Mouse (Mus musculus): Measurements from ENCODE around the gene Duox1. TPM values are rescaled to one million over a fixed set of nuclear protein-coding genes. Genes with fewer than 3 reads are reported as not detected.
A peak's percentile ranks its signal among the peaks of the same experiment; 100 is the strongest.

Duox1 gene
- polyA plus RNA-seq, 1 experiment: not detected

DNA sequence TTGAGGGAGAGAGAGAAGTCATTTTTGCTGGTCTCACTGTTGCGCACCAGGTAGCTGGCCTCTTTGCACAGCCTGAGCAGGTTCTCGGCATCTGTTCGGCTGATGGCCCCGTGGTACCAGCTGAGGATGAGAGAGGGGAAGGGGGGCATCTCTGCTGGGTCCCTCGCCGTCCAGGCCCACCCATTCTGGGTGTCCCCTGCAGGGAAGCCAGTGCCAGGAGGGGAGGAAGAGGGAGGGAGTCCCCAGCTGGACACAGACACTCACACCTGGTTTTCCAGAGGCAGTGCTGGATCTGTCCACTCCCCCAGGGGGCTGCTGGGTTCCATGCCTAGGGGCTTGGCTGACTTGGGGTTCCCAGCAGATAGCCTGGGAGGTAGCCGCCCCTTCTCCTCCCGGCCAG lies 38.3 kb downstream of the Duox1 start:
- no peak for DNase-seq (ENCODE audit: low read depth in 1 of 2, low spot score in 2 of 2)
- WGBS: 93% methylated on average over 8 of the region's 8 CpGs
- no peak overlapping the region for H3K4me3 ChIP-seq (ENCODE audit: extremely low read depth, insufficient read depth, insufficient read length)
- no peaks in the 10 kb centered on the region for H3K27me3 ChIP-seq (ENCODE audit: control insufficient read depth, insufficient read depth, low read length)
- H3K27ac ChIP-seq (ENCODE audit: insufficient read depth, low read length): no peak overlapping the region
- no peak for TF ChIP-seq CTCF (IDR thresholded peaks at IDR 0.05; ENCODE audit: extremely low read depth, insufficient read depth, insufficient read length, insufficient replicate concordance)
- TF ChIP-seq POLR2A (IDR thresholded peaks at IDR 0.05; ENCODE audit: low read depth, low read length): no peak
- no peaks in the 10 kb centered on the region for H3K36me3 ChIP-seq (ENCODE audit: control insufficient read depth, insufficient read depth, low read length)
- H3K4me1 ChIP-seq (ENCODE audit: control insufficient read depth, insufficient read depth, insufficient read length): peaks cover 5% of the 10 kb centered on the region; the same call in 1 of the 2 replicates

DNA sequence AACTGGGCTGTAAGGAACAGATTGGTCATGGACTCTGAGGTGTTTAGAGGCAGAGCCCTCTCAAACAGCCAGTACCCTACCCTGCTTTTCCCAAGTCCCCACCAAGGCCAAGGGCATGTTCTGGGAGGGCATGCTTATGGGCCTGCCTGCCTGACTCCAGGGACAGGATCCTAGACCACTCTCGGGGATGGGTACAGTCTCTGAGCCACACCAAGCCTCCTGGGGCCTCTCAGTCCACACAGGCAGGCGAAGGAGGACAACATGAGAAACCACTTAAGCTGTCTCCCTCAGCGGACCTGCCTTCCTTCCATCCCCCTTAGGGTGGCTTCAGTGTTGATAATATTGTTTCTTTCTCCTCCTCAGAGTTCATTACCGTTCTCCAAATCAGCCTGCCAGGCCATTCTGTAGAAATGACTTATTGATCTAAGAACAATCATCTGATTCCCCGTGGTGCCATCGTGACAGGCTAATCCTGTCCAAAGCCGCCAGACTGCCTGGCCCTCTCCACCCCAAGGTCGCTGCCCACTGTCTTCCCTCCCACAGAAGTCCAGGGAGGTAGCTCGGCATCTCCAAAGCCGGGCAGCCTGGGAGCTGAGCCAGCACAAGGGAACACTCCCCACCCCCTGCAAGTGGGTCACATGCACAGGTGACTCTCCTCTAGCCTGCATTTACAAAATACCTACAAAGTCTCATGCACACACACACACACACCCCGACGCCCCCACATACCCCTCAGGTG lies 38.9 kb downstream of the Duox1 start:
- Histone ChIP-seq H3K27me3 (ENCODE audit: control insufficient read depth, insufficient read depth, low read length) (no peaks in the 10 kb centered on the region), H3K4me3 (ENCODE audit: extremely low read depth, insufficient read depth, insufficient read length) (no peak overlapping the region), H3K36me3 (ENCODE audit: control insufficient read depth, insufficient read depth, low read length) (no peaks in the 10 kb centered on the region), H3K4me1 (ENCODE audit: control insufficient read depth, insufficient read depth, insufficient read length) (no peaks in the 10 kb centered on the region), H3K27ac (ENCODE audit: insufficient read depth, low read length) (no peak overlapping the region)
- DNase-seq (ENCODE audit: low read depth in 1 of 2, low spot score in 2 of 2): no peak
- 92% methylated on average over 12 of the region's 12 CpGs for WGBS
- TF ChIP-seq POLR2A (IDR thresholded peaks at IDR 0.05; ENCODE audit: low read depth, low read length) (no peak), CTCF (IDR thresholded peaks at IDR 0.05; ENCODE audit: extremely low read depth, insufficient read depth, insufficient read length, insufficient replicate concordance) (no peak)

DNA sequence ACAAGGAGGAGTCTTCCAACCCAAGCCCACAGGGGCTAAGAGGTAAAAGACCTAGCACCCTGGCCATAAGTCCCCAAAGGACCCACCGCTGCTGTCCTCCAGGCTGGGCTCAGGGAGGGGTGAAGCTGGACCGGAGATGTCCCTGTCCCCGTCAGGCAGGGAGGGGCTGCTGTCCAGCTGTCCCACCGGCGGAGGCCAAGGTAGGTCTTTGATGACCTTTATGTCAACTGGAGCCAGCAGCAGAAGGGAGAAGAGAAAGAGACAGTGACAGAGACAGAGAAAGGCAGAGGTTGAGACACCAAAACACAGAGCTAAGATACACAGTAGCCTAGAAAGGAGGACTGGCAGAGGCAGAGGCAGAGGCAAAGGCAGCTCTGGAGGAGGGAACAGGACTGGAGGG lies 39.9 kb downstream of the Duox1 start:
- H3K27ac ChIP-seq (ENCODE audit: insufficient read depth, low read length): no peak overlapping the region
- WGBS: 94% methylated on average over 5 of the region's 5 CpGs

DNA sequence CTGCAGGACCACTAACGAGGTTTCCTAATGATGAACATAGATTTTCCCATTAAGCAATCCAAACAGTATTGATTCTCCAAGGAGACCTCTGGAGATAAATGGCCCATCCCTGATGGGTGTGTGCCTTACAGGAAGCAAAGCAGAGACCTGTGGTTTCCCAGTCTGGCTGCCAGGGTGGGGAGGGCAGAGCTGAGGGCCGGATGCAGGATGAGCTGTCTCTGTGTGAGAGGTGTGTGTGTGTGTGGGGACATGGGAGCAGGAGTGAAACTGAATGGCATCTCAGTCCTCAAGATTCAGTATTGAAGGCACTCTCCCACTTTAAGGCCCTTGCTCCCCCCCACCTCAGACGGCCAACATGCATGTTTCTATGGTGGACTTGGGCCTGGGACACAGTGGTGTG lies 40.7 kb downstream of the Duox1 start:
- Histone ChIP-seq H3K27me3 (ENCODE audit: control insufficient read depth, insufficient read depth, low read length) (no peaks in the 10 kb centered on the region), H3K4me3 (ENCODE audit: extremely low read depth, insufficient read depth, insufficient read length) (no peak overlapping the region), H3K4me1 (ENCODE audit: control insufficient read depth, insufficient read depth, insufficient read length) (peaks cover 4% of the 10 kb centered on the region; the same call in 1 of the 2 replicates), H3K36me3 (ENCODE audit: control insufficient read depth, insufficient read depth, low read length) (no peaks in the 10 kb centered on the region), H3K27ac (ENCODE audit: insufficient read depth, low read length) (no peak overlapping the region)
- TF ChIP-seq POLR2A (IDR thresholded peaks at IDR 0.05; ENCODE audit: low read depth, low read length) (no peak), CTCF (IDR thresholded peaks at IDR 0.05; ENCODE audit: extremely low read depth, insufficient read depth, insufficient read length, insufficient replicate concordance) (no peak)
- 86% methylated on average over 3 of the region's 3 CpGs for WGBS
- DNase-seq (ENCODE audit: low read depth in 1 of 2, low spot score in 2 of 2): no peak

More for the DNA sequence above, 39.9 kb downstream of the Duox1 start:
- TF ChIP-seq POLR2A (IDR thresholded peaks at IDR 0.05; ENCODE audit: low read depth, low read length) (no peak), CTCF (IDR thresholded peaks at IDR 0.05; ENCODE audit: extremely low read depth, insufficient read depth, insufficient read length, insufficient replicate concordance) (no peak)
- Histone ChIP-seq H3K27me3 (ENCODE audit: control insufficient read depth, insufficient read depth, low read length) (no peaks in the 10 kb centered on the region), H3K36me3 (ENCODE audit: control insufficient read depth, insufficient read depth, low read length) (no peaks in the 10 kb centered on the region), H3K4me1 (ENCODE audit: control insufficient read depth, insufficient read depth, insufficient read length) (no peaks in the 10 kb centered on the region), H3K4me3 (ENCODE audit: extremely low read depth, insufficient read depth, insufficient read length) (no peak overlapping the region)
- no peak for DNase-seq (ENCODE audit: low read depth in 1 of 2, low spot score in 2 of 2)

DNA sequence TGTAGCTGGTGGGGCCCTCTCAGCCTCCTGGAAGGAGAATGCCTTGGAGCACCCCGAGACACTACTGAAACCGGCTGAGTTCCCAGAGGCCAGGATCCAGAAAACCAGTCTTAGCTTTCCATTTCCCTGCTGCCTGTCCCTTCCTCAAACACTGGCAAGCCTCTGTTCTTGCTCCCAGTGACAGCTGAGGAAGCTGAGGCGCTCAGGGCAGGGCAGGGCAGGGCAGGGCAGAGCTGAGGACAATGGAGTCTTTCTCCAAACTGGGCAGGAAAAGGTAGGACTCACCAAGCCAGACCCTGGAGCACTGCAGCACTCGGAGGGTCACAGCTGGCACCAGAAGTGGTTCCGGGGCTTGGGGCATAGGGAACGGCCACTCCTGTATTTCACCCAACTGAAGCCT lies 44.8 kb downstream of the Duox1 start:
- DNase-seq (ENCODE audit: low read depth in 1 of 2, low spot score in 2 of 2): no peak
- 91% methylated on average over 6 of the region's 6 CpGs for WGBS
- no peak for TF ChIP-seq POLR2A (IDR thresholded peaks at IDR 0.05; ENCODE audit: low read depth, low read length)
- TF ChIP-seq CTCF (IDR thresholded peaks at IDR 0.05; ENCODE audit: extremely low read depth, insufficient read depth, insufficient read length, insufficient replicate concordance): no peak
- Histone ChIP-seq H3K27ac (ENCODE audit: insufficient read depth, low read length) (no peak overlapping the region), H3K4me1 (ENCODE audit: control insufficient read depth, insufficient read depth, insufficient read length) (peaks cover 8% of the 10 kb centered on the region; the same call in 1 of the 2 replicates), H3K27me3 (ENCODE audit: control insufficient read depth, insufficient read depth, low read length) (no peaks in the 10 kb centered on the region), H3K36me3 (ENCODE audit: control insufficient read depth, insufficient read depth, low read length) (no peaks in the 10 kb centered on the region), H3K4me3 (ENCODE audit: extremely low read depth, insufficient read depth, insufficient read length) (no peak overlapping the region)

DNA sequence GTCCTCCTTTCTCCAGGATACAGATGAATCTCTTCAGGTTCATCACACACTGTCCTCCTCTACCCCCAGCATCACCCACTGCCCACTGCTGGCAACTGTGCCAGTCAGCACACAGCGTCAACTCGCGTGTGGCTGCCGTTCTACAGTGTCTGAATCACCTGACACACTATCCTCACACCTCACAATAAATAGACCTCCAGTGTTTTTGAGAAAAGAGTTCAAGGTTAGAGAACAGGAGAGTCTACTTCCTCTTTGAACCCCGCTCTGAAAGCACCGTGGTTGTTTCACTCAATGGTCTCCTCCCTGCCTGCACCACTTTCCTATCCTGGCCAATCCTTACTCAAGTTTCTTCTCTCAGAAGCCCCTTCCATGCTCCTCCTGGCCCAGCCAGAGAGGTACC lies 45.7 kb downstream of the Duox1 start:
- DNase-seq (ENCODE audit: low read depth in 1 of 2, low spot score in 2 of 2): no peak
- Histone ChIP-seq H3K36me3 (ENCODE audit: control insufficient read depth, insufficient read depth, low read length) (no peaks in the 10 kb centered on the region), H3K4me1 (ENCODE audit: control insufficient read depth, insufficient read depth, insufficient read length) (peaks cover 8% of the 10 kb centered on the region; the same call in 1 of the 2 replicates), H3K27ac (ENCODE audit: insufficient read depth, low read length) (peak overlapping the region; percentile 83), H3K4me3 (ENCODE audit: extremely low read depth, insufficient read depth, insufficient read length) (no peak overlapping the region), H3K27me3 (ENCODE audit: control insufficient read depth, insufficient read depth, low read length) (no peaks in the 10 kb centered on the region)
- no peak for TF ChIP-seq CTCF (IDR thresholded peaks at IDR 0.05; ENCODE audit: extremely low read depth, insufficient read depth, insufficient read length, insufficient replicate concordance)
- TF ChIP-seq POLR2A (IDR thresholded peaks at IDR 0.05; ENCODE audit: low read depth, low read length): no peak
- 37% methylated on average over 6 of the region's 6 CpGs for WGBS
